Mouse (Mus musculus): Measurements from ENCODE around the gene Rhob.
A peak's percentile ranks its signal among the peaks of the same experiment; 100 is the strongest.

The Rhob gene

DNA sequence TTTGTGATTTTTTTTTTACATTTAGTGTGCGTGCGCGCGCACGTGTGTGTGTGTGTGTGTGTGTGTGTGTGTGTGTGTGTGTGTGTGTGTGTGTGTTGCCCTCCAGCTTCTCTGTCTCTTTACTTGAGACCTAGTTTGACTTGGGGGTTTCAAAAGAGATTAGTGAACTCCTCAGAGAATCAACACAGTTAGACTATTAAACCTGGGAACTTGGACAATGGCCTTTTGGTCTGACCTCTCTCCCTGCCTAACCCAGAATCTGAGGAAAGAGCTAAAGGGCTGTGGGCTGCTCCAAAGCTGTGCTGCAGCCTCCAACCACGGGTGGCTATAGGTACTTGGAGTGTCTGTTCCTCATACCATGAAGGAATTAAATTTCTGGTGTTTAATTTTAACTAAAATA, 4.3 kb upstream of the Rhob start:
- DNase-seq (ENCODE audit: low spot score): no peak

DNA sequence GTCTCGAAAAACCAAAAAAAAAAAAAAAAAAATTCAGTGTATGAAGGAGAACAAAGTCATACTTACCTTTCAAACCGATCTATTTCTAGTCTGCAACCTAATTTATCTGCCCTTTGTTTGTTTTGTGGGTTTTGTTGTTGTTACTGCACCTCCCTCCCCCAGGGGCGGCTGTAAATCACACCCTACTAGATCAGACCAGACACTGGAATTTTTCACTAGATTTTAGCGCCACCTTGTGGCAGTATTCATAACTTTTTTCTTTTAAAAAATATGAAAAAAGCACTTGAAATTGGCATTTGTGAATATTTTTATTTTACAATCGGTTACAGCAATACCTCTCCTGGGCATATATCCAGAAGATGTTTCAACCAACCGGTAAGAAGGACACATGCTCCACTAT, 2.7 kb upstream of the Rhob start:
- DNase-seq (ENCODE audit: low spot score): no peak

DNA sequence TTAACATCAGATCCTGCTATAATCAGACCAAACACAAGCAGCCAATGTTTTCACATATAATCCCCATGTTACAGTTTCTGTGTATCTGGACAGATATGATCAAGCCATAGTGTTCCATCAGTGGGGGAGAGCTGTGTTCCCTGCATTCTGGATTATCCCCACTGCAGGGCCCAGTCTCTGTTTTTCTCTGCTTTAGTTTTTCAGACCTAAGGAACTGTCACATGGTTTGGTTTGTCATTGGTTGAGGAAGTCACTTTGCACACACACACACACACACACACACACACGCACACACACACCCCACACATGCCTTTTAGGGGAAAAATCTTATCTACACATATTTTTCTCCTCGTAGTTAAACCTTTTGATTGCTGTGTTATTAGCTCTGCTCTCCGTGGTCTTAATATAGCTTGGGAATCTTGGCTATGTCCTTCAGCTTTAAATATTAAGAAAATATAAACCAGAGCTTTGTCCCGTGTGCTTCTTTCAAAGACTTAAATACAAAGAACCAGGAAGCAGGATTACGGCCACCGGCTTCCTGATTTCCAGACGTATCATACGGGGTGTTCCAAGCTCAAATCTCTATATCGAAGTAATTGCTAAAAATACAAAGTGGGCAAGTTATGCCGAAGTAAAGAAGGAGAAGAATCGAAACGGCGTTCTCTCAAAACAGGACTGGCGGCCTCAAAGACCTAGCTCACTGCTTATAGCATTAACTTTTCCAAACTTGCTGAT, 1.9 kb upstream of the Rhob start:
- DNase-seq (ENCODE audit: low spot score): no peak

DNA sequence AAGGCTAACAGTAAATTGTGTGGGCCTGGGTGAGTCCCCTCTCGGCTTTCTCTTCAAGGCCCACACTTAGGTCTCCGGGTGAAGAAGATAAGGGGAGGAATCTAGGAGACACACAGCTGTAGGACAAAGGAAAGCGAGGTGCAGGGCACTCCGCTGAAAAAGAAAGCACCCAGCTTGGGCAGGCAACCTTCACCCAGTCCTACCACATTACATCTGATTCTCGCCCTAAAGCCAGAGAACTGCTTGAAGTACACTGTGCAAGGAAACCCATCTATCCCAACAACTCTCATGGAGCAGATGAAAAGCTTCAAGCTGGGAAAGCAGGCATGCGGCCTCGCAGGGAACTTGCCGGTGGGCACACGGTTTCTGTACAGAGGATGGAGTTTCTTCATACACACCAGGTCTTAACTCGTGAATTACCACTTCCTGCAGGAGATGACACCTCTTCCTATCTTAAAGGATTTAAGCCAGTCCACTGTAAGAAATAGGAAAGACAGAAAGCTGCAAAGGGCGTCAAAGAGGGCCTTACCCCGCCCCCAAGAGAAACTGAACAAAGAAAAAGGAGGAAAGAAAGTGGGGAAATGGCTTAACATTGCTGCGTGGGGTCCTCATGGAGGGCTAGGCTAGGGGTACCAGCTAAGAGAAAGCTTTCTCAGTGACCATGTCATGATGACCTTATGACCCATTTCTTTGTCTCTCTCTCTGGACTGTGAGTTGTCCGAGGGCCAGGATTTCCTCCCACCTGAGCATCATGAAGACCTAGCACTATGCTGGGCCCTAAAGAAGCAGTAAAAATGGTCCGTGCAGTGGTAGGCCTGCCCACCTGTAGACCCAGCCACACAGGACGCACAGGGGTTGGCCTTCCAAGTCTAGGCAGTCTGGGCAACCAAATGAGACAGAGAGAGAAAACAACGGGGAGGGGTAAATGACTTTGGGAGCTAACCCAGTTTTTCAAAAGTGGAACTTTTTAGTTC, 1.1 kb upstream of the Rhob start:
- DNase-seq (ENCODE audit: low spot score): no peak

DNA sequence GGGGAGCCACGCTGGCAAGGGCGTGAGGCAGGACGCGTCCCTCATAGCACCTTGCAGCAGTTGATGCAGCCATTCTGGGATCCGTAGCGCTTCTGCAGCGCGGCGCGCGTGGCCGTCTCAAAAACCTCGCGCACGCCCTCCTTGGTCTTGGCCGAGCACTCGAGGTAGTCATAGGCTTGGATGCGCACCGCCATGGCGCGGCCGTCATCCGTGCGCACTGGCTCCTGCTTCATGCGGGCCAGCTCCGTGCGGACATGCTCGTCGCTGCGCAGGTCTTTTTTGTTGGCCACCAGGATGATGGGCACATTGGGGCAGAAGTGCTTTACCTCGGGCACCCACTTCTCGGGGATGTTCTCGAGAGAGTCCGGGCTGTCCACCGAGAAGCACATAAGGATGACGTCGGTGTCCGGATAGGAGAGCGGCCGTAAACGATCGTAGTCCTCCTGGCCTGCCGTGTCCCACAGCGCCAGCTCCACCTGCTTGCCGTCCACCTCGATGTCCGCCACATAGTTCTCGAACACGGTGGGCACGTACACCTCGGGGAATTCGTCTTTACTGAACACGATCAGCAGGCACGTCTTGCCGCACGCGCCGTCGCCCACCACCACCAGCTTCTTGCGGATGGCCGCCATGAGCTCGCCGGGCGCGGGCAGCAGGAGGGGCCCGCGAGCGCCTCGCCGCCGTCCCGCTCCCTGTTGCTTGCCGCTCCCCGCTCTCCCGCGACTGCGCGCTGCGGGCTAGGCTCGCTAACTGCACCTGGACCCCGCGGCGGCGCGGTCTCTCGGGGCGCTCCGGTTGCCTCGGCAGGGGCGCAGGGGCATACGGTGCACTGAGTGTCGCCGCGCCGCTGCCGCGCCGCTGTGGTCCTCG, 573 bp downstream of the Rhob start:
- DNase-seq (ENCODE audit: low spot score): peak; percentile 36

DNA sequence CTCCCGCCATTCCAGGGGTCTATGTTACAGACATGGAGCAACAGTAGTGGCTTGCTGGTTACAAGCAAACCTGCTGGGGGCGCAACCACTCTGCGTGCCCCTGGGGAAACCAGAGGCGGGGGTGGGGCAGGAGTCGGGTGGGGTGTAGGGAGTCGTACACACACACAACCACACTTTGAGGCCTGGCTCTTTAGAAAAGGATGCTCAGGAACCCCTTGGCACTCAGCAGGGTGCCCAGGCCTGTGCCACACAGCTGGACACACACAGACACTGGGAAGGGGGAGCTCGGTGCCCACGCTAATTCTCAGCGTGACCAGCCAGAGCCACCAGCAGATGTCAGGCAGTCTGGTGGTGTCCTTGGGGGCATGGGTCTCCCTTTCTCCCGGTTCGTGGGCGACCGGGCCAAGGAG, 1.2 kb downstream of the Rhob start:
- DNase-seq (ENCODE audit: low spot score): peak; percentile 9

DNA sequence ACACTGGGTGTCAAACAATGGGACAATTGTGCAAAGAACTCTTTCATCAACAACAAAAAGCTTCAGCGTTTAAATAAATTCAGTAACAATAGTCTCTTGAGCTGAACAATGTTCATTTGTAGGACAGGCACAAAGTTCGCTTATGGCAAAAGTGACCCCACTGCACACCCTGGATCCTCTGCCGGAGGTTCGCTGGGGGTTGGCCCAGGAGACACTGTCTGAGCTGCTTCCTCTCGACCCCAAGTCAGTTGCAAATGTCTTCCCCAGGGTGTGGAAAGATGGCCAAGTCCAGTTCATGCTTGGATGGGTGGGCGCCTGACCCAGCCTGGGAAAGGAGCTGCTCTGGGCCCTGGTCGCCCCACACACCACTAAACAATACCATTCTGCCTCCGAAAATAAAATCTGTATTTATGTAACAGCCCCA, 1.6 kb downstream of the Rhob start:
- no peak for DNase-seq (ENCODE audit: low spot score)

DNA sequence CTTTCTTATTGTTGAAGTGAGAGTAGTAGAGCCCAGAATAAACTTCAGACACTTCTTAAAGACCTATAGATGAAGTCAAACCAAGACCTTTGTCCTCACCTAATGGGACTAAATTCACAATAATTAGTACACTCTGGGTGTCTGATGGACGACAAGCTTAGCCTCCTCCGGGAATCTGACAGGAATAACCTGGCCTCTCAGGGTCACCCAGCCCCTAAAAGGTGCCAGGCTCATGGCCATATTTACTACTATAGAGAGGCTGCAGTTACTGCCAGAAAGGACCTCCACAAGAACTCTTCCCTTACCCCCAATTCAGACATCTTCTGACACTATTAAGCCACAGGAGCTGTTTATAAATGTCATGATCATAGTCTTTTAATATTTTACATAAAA, 2.5 kb downstream of the Rhob start:
- DNase-seq (ENCODE audit: low spot score): no peak

DNA sequence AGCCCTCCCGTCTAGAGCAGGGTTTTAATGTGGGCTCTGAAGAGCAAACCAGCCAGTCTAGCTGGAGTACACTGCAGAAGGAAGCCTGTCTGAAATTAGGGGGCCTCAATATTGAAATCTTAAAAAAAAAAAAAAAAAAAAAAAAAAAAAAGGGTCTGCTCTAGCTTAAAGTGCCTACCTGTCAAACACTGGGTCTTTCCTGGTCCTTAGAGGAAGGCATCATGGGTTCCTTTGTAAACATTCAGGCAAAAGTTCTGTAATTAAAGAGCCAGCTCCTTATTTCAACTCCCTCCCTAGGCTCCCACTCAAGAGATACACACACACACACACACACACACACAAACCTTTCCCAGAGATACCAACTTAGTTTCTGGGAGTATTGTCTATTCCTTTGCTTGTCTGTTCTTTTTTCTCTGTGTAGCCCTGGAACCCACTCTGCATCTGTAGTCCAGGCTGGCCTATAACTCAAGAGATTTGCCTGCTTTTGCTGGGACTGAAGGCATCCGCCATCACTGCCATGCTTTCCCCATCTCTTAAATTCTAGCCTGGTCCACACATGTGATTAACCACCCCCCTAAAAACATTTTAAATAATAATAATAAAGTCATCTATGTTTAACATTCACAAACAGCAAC, 3.0 kb downstream of the Rhob start:
- DNase-seq (ENCODE audit: low spot score): no peak

DNA sequence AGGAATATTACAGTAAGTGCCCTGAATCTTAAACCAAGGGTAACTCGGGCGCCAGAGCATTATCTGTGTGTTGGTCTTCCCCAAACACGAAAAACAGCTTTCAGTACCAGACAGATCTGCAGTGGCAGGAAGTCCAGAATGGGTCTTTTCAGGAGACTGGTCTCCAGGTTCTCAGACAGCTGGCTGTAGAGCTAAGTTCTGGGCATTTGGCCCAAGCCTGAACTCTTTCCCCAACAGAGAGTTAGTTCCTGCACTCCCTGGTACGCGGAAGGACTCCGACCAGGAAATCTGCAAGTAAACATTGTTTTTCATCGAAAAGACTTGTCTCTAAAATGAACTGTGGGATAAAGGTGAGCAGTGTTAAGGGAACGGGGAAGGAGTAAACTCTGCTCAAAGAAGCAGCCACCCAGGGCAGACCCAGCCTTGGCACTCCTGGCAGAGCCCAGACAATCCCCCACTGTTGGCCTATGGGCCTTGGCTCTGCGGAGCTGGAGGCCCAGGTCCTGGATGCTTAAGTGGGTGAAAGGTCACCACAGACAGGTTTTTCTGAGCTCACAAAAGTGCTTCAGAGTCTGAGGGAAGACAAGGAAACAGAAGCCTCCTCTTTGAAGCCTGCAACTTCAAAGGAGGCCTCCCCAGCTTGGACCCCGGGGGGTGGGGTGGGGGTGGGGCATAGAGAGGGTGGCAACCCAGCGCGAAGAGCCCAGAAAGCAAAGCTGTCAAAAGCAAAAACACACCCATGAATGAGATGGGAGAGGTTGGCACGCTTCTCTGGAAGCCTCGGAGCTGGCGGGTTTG, 3.7 kb downstream of the Rhob start:
- peak; percentile 46 for DNase-seq (ENCODE audit: low spot score)

DNA sequence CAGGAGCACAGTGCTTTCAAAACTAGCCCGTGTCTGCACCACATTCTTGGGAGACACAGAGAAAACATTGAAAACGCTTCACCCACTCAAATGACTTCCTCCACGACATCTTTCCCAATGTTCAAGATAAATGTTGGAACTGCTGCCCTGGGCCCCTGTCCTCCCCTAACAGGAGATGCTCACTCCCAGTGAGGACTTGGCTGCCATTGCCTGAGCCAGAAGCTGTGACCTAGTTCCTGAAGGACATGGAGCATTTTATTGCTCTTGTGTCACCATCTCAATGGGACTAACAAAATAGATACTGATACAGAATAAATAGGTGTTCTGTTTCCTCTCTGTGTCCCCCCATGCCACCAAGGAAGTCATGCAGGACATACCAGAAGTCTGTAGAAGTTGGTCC, 5.1 kb downstream of the Rhob start:
- no peak for DNase-seq (ENCODE audit: low spot score)

DNA sequence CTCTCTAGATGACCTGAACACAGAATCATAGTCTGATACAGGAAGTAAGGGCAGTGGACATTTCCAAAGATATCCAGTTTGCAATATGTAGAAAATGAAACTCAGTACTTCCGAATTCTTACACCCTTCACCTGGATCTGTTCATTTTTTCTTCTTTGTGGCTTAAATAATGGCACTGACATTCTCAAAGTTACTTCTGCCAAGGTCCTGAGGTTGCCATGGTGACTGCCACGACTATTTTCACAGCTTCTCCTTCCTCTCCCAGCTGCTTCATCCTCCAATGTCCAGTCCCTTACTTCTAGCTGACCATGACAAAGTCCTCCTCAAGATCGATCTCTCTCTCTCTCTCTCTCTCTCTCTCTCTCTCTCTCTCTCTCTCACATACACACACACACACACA, 6.4 kb downstream of the Rhob start:
- no peak for DNase-seq (ENCODE audit: low spot score)

DNA sequence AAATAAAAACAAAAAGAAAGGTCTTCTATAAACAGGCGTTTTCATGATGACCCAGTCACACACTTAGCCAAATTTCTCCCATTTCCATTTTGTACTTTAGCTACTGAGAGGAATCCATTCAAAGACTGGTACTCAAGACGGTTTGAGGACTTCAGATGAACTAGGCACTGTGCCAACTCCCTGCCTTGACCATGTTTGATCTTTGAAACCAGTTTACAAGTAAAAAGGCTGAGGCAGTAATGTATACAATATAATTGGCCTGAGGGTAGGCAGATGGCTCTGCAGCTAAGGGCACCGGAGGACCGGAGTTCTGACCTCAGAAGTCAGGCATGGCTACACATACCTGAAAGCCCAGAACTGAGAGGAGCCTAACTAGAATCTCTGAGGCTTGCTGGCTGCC, 10.7 kb downstream of the Rhob start:
- no peak for DNase-seq (ENCODE audit: low spot score)

DNA sequence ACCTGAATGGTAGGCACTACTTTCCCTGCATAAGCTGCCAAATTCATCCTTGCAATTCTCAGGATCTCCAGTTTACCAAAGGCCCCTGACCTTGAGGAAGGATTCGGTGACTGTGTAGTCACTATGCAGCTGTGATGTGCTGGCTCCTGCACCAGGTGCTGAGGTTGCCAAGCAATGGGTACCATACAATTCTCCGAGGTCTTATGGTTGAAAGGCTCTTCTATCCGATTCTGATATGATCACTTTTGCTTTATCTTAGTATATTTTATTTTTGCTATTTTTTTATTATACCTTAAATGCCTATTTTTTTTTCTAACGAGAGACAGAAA, 11.2 kb downstream of the Rhob start:
- DNase-seq (ENCODE audit: low spot score): no peak

DNA sequence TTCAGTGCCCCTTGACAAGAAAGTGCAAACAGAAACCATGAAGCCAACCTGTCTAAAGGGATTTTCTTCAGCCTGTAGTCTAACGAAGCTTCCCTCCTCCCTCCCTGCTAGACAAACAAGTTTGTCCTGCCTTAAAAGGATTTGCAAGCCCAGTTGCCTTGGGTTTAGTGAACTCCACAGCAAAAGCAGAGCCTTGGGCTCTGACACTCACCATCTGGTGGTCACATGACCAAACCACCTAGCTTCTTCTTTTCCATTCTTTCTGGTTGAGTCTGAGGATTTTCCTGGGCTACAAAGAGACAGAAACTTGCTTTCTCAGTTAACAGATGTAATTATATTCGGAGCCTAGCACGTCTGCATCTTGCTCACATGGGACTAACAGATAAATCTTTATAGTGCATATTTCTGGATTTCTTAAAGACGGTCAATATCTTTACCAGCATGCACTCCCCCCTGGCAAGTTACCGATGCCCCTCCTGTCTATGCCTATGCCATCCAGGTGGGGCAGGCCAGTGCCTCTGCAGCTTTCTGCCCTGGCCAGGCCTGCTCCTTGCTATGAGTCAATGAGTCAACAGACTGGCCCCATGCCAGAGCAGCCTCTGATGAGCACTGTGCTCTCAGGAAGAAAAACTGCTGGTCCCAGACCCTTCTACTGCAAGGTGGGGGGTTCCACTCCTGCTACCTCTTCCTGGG, 11.7 kb downstream of the Rhob start:
- peak; percentile 37 for DNase-seq (ENCODE audit: low spot score)

DNA sequence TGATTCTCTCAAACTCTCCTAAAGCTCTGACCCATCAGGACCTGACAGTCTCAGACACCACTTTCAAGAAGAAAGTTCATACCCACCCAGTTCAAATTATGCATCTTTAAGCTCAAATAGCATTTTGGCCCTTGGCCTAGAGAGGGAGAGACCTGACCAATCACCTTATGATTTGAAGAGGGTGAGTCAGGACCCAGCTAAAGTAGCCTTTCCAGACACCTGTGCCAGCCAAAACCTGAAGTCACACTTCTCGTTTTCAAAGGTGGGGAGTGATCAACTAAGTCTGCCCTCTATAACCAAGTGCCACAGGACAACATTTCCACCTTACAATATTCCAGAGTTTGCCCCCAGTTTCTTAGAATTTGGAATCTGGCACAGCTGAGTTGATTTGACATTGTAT, 12.5 kb downstream of the Rhob start:
- no peak for DNase-seq (ENCODE audit: low spot score)

DNA sequence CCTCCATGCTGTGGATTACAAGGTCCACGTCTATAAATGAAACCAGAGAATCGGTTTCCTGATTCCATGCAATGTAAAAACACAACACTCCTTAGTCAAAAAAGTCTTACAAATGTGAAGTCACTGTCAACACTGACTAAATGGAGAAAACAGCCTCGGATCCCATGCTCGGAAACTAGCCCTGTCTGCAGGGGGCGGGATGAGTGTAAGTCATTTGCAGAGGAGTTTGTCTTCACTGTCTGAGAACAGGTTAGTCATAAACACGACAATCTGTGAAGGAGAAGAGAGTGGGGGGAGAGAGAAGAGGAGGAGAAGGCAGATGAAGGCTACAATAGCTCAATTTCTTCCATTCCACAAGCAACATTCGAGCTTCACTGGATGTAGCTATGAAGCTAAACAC, 14.6 kb downstream of the Rhob start:
- no peak for DNase-seq (ENCODE audit: low spot score)

DNA sequence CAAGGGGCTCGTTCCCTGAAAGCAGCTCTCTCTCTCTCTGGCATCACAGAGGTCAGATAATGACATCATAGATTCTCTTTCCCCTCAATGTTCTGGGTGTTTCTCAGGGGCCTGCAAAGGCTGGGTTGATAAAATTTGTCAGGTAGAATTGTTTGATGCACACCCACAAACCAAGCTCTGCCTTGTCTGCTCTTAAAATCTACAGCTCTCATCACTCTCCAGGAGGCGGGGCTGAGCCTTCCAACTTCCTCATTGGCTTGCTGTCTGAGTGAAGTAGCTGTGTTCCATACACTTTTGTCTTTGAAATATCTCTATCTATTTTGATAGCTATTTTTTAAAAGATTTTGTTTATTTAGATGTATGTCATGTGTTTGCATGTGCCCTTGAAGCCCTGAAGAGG, 17.6 kb downstream of the Rhob start:
- no peak for DNase-seq (ENCODE audit: low spot score)

DNA sequence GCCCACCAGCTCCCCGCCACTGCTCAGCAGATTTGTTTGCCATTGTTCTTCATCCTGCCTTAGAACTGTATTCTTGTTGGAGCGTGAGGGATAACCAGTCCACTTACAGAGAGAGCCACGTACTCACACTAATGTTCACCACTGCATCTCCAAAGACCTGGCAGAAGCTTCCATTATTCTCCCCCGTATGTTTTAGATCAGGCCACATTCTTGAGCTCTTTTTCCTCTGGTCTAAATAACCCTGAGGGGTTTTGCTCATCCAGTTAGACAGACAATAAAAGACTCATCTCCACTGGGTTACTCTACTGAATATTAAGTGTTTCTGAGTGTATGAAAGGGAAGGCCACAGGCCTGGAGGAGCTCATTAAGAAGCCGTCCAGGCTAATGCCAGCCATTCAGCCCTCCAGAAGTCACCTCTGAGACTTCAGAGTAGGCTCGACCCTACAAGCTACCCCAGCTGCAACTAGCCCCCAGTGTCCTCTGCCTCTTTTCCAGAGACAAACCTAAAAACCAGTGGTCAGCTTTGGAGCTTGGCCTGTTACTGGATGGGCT, 24.9 kb downstream of the Rhob start:
- DNase-seq (ENCODE audit: low spot score): no peak

Measured in ovary, adult 18-20 months (tissue).